Mouse (Mus musculus): ENCODE measurements around the gene Copb2.

Copb2 gene

DNA sequence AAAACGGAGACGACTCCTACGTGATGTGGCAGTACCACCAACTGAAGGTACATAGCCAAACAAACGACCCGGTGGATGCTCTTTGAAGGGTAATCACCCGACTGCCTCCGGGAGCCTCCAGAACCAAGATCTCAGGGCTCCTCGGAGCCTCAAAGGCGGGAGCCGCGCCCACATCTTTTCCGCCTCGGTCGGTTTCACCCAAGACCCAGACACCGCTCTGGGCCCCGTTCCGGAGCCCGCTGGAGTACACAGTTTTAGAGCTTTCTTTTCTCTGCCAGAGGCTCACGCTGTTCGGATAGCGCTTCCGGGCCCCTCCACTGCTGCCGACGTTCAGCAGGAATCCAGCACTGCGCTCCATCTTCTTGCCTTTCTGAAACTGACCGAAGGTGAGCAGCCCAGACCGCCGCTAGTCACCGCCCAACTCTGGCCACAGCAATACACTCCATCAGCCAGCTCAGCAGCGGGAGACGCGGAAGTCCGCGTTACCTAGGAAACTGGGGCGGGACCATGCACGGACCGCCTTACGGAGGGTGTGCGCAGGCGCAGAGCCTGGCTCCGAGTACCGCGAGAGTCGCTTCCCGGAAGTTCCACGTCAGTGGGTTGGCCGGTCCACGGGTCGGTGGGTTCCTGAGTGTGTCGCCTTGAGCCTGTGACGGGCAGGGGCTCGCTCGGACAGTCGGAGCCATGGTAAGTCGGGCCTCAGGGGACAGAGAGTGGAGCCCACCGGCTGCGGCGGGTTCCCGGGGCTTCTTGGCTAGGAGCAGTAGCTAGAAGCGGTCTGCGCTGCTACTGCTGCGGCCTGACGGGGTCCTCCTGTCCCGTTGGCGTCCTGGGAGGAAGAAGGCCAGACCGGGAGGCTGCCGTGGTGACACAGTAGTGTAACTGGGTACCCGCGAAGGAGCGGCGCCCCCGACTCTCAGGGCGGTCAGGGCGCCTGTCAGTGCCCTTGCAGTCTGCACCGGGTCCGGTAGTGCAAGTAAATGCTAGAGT, at the start of gene Copb2:
Gene Copb2, plus strand, starts transcription at position 585 of the 990 bp plus-strand sequence.
- DNase-seq (ENCODE audit: low spot score in 2 of 2): peak; percentile 98 to 99

DNA sequence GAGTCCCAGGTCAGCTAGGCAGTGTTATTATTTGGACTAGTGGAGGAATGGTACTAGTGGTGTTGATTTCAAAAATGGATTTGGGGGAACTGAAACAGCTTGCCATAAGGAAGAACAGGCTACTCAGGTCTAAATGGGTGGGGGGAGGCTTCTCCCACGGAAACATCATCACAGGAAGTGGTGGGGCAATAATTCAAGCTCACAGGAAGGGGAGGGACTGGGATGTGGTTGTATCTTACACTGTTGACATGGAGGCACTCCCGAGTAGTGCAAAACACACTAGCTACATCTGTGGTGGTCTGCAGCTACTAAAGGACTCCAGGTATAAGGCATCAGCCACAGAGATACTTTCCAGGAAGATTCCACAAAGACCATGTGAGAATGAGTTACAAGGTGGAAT, 39.6 kb upstream of the Copb2 start:
- no peak for DNase-seq (ENCODE audit: low spot score in 2 of 2)

DNA sequence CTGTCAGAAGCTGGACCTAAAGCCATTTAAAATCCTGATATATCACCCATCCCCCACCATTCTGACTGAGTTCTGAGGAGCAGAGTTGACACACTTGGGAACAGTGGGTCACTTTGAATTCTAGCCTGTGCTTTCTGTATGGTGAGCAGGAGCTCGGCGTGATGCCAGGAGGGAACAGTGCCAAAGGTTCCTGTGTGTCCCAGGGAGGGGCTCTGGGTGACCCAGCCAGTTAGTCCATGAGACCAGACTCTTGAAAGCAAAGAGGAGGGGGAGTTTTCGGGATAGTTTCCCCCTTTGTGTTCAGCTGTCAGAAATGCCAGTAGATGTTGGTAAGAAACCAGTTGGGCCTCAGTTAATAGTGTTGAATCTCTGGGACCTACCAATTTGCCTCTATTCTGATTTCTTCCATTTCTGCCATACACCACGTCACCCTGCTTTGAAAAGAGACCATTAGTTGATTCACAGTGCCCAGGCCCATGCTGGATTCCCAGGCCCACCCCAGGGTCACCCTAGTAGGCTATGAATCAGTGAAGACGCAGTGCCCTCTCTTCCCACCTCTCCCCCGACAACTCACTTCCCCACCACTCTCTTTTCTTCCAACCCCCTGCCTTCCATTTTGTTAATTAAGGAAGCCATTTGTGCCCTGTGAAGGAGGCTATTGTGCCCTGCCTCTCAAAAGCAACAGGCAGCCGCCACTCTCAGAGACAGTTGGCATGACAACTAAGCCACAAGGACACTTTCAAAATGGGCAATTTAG, 38.6 kb upstream of the Copb2 start:
- DNase-seq (ENCODE audit: low spot score in 2 of 2): no peak

DNA sequence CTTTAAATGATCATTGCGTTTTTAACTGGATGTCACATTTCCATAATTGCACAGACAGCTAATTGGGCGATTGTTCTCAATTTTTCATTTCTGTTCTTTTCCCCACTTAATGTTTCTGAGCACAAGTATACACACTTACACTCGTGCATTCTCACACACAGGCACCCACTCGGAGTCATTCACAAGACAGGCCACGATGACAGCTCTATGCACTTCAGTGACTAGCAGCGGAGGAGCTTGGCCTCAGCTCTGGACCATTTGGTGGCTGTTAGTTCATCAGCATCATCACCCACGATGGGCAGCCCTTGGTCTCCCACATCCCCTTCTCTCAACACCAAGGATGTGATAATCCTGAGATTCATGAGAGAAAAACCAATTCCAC, 38.0 kb upstream of the Copb2 start:
- no peak for DNase-seq (ENCODE audit: low spot score in 2 of 2)

DNA sequence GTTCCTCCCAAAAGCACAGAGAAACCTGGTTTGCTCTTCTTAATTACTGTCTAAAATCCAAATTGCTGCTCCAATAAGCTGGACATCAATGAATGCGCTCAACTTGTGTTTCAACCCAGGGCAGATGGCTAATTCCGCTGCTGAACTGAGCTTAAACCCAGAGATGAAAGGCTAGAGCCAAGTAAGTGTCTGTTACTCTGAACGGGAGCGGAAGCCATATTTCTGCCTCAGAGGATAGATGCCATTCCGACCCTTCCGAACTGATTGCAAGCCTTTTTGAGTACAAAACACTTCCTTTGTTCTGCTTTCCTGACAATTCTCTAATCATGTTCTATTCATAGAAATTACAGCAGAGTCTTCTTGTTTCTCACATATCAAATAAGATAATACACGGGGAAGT, 36.3 kb upstream of the Copb2 start:
- no peak for DNase-seq (ENCODE audit: low spot score in 2 of 2)

DNA sequence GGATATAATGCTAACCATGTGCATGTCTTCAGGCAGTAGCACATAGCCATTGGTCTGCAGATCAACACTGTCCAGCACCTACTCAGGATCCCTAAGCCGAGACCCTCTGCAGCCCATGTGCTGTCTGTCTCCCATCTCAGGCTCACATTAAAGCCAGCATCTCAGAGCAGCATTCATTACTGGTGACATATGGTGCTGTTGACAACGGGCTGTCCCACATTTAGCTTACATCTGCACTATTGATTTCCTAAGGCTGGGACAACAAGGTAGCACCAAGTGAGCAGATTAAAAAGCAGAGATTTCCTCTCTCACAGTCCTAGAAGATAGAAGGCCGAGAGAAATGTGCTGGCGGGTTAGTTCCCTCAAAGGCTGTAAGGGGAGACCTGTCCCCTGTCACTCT, 33.7 kb upstream of the Copb2 start:
- no peak for DNase-seq (ENCODE audit: low spot score in 2 of 2)

DNA sequence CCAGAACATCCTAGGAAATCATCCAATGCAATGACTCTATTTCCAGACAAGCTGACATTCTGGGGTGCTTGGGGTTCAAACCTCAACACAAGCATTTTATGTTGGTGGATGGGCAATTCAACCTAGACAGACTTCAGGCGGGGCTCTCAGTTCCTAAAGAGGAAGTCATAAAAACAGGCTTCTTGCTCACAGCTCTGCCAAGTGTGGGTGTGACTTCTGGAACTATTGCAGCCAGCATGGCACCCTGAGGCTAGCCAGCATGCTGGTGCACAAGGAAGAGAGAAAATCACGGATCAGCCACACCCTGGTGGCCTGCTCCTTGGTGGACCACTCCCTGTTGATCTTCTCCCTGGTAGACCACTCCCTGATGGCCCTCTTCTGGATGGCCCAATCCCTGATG, 32.5 kb upstream of the Copb2 start:
- no peak for DNase-seq (ENCODE audit: low spot score in 2 of 2)

DNA sequence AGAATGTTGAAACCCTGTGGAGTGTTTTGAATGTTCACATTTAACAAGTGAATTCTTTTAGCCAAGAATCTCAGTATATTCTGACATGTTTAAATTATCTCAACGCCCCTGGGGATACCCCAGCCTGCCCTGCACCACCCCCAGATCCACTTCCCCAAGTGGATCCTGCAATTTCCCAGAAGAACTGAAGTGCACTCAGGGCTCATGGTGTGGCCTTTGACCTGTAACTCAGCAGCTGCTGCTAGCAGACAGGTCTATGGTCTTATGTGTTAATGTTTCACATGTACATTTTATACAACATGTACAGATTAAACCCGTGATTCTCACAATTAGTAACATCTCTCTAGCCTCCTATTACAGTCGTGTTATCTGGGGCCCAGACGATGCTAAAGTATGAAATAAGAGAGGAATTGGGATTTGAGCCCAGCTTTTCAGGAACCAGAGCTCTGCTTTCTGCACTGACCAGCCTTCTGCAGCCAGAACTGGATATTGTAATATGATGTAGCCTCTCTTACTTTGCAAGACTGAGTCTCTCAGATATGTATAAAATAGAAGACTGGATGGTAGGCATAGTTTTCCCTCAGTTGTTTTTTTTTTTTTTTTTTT, 28.7 kb upstream of the Copb2 start:
- DNase-seq (ENCODE audit: low spot score in 2 of 2): no peak

DNA sequence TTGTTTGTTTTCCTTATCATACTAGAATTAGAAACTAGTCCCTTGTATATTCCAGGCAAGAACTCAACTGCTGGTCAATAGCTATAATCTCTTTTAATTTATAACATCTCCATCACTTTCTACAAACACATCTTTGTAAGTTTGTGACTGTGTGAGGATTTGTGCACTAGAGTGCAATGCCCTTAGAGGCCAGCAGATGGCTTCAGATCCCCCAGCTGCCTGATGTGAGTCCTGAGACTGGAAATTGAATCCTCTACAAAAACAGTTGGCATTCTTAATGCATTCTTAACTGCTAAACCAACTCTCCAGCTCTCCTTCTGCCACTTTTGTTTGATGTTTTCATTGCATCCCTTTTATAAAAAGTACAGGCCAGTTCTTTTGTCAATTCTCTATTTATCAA, 27.8 kb upstream of the Copb2 start:
- DNase-seq (ENCODE audit: low spot score in 2 of 2): no peak

DNA sequence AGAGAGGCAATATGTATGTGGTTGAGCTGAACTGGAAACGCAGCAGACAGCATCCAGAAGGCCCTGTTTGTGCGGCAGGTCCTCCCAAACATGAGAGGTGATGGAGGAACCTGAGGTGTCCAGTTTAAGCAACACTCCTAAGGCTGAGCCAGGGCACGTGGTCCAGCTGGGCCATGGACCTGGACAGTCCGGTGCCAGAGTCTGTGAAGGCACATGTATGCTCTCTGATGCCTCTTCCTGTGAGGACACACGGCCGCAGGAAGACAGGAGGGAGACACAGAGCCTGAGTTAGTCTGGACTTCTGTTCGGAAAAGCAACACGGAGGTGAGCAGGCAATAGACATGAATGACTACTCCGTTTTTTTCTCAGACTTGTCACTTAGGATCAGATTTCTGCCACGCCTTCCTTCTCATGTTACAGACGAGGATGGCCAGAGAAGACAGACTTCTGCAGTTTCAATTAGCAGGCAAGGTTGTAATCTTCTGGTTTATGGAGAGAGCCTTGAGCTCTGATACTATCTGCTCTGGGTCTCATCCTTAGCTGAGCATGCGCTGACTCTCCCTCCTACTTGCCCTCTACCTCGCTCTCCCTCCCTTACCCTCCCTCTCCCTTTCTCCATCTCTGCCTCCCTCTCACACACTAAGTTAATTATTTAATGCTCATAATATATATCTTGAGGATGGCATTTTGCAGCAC, 25.4 kb upstream of the Copb2 start:
- DNase-seq (ENCODE audit: low spot score in 2 of 2): no peak

DNA sequence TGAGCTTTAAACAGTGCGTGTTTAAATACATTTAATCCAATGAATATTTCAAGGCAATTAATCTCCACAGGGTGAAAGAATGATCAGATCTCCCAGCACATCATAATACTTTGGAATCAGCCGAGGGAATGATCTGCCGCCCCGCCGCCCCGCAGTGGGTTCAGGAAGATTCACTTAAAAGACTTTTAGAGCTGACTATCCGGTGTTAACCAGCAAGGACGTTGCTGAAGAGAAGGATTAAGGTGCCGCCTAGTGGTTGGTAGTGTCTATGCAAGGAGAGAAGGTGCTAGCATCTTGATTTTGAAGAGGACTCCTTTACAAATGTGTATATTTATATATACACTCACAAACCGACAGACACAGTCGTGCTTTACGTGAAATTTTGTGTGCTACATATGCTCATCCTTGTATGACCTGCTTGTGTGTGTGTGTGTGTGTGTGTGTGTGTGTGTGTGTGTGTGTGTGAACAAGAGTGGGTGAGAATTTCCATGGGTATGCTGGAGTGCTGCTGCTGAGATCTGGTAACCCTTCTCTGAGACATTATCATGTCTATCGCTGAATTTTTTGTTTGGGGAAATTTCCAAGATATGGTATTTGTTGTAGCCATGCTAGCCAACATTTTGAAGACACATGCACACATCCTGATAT, 24.7 kb upstream of the Copb2 start:
- peak in 1 of 2 experiments; percentile 35 for DNase-seq (ENCODE audit: low spot score in 2 of 2)

DNA sequence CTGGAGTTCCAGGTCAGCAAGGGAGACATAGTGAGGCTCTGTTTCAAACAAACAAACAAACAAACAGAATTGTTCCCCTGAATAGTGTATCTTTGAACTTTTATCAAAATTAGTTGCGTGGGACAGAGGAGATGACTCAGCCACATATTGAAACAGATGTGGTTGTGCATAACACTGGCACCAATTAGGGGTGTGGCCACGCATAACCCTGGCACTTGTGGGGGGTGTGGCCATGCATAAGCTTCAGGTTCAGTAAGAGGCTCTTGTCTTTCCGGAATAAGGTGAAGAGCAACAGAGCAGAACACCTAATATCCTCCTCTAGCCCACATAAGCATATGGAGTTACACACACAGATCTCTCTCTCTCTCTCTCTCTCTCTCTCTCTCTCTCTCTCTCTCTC, 19.5 kb upstream of the Copb2 start:
- DNase-seq (ENCODE audit: low spot score in 2 of 2): no peak

DNA sequence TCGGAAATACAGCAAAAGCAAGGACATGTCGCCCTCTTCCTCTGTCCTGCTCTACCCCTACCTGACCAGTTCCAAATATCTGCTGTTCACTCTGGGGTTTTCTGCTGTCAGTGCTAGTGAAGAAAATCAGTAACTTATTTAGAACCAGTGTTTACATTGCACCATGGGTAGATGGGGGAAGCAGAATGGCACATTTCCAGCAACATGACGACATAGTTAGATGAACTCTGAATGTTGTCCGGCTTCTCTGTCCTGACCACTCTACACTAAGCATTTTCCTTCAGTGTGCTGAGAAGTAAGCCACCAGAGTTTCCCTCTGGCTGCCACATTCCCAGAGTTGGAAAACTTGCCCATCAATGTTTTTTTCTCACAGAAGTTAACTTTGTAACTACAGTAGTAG, 20.3 kb downstream of the Copb2 start:
- no peak for DNase-seq (ENCODE audit: low spot score in 2 of 2)

DNA sequence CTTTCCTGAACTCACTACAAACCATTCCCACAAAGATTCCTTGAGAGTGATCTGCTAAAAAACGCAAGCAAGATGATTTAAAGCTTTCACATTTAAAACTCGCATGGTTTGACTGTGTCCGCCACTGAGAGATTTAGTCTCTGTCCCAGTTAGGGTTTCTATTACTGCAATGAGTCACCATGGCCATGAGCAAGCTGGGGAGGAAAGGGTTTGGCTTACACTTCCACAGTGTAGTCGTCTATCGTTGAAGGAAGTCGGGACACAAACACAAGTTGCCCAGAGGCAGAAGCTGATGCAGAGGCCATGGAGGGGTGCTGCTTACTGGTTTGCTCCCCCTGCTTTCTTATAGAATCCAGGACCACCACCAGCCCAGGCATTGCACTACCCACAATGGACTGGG, 36.6 kb downstream of the Copb2 start:
- DNase-seq (ENCODE audit: low spot score in 2 of 2): no peak

DNA sequence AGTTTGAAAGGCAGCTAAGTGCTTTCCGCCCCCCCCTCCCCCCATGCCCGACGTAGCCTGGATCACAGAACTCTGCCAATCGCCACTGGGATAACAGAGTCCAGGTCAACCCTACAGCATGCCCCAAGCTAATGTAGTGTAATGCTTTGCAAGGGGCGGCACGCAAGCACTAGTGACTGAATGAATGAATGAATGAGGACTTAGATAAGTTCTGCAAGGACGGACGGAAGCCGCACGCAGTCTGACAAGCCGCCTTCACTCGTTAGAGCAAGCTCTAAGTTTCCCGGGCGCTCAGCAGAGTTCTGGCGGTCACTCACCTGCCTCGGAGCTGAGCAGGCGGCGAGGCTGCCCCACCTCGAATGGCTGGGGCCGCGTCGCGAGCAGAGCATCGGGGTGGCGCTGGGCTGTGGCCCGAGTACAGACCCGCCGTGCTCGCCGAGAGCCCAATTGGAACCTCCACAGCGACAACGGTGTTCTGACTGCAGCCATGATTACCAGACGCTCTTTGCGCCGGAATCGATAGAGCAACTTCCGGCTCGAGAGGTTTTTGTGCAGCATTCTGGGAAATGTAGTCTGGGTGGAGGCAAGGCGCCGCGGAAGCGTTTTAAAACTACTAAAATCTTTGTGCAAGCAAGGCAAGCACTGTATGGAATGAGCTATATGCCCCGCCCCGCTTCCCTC, 37.8 kb downstream of the Copb2 start, which contains the start of gene Mrps22:
Gene Mrps22, minus strand, starts transcription at position 505 of the 681 bp plus-strand sequence.
- DNase-seq (ENCODE audit: low spot score in 2 of 2): peak; percentile 40 to 63

DNA sequence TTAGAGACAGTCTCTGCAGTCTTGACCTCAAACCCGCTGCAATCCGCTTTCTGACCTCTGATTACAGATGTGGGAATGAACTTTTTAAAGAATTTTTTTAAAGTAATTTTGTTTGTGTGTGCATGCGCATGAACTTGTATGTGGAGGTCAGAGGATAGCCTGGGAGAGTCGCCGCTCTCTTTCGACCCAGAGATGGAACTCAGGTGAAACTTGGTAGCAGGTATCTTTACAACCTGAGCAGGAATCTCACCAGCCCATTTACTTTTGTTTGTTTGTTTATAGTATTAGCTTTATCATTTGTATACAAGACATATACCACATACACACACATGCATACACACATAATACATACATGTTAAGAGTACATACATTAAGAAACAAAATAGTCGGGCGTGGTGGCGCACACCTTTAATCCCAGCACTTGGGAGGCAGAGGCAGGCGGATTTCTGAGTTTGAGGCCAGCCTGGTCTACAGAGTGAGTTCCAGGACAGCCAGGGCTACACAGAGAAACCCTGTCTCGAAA, 38.4 kb downstream of the Copb2 start:
- no peak for DNase-seq (ENCODE audit: low spot score in 2 of 2)

DNA sequence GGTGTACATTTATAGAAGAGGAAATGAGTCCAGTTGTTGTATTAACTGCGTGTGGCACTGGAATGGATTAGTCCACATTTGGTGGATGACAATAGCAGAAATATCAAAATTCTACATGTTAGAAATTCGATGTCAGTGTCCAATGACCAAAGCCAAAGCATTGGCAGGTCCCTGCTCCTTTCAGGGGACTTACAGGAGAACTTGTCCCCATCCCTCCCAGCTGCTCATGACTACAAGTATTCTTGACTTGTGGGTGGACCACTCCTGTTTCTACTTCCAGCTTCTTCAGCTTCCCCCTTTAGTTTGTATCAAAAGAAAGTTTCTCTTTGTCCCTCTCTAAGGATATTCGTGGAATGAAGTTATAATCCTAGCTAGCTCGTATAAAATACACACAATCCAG, 41.4 kb downstream of the Copb2 start:
- DNase-seq (ENCODE audit: low spot score in 2 of 2): no peak

DNA sequence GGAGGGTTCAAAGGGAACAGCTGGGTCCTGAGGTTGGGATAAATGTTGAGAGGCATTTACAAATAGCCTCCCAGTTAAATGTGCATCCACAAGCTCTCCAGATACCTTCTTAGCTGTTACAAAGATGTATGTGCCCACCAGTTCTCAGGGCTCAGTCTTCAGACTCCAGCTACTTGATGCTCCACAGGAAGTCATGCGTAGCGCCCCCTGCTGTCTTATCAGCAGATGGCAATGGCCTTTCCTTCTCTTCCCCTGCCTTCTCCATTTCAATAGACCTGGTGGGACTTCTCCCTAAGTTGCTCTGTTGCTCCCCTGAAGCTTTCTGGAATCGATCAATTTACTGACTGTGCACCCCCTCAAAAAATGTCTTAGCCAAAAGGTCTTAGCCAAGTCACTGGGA, 65.0 kb downstream of the Copb2 start:
- no peak for DNase-seq (ENCODE audit: low spot score in 2 of 2)

DNA sequence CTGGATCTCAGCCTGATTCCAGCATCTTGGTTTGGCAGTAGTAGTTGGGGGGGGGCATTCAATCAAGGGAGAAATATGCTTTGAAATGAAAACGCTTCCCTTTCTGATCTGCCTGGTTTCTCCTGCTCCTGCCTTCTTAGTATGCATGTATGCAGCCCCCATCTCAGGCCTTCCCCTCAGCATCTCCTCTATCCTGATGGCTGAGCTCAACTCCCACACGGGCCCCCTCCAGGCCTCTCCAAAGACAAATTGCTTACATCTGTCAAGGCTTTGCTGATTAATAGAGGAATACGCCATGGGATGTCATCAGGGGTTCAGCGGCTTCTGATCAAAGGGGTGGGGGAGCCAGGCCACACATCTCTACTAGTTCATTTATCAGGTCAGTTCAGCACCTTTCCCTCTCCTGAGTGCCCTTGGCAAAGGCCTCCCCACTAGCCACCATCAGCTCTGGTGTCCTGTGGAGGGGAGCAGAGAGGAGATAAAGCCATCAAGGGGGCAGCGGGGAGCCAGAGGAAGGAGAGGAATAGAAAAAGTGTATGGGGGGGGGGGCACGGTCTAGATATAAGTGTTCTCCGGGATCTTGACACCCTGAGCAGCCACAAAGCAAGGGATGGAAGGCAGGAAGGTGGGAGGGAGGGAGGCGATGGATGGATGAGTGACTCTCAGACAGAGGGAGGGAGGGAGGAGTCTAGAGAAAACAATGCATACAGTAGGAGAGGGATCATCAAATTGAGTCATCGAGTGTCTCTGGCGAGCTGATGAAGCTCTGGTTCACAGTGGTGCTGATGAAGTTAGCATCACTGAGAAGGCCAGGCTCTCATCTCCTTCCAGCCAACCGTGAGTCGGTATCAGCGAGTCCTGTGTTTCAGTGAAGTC, 70.0 kb downstream of the Copb2 start:
- no peak for DNase-seq (ENCODE audit: low spot score in 2 of 2)

Data from spleen, postnatal 14 days (tissue).